Mouse (Mus musculus) lung, embryonic 16.5 days (tissue): ENCODE data around the gene Cd164l2. TPM values are rescaled to one million over a fixed set of nuclear protein-coding genes. Genes with fewer than 3 reads are reported as not detected.

Source experiments
- ATAC-seq: fragments of 200-750 bp; cut with Nextera tagmentation; 2 replicates; pipeline ENCODE4 v1.8.0; 2017; ENCODE audit warnings: low read depth, mild to moderate bottlenecking, moderate library complexity
- H3K27ac ChIP-seq: fragments of 300-500 bp; sonication (generic); 2 replicates; pipeline ENCODE4 v1.5.1; 2014; ENCODE audit warnings: mild to moderate bottlenecking, control low read depth, low read length
- H3K27me3 ChIP-seq: fragments of 300-500 bp; sonication (generic); 2 replicates; pipeline ENCODE4 v1.6.1; 2014; ENCODE audit warnings: low read depth, low read length, mixed read lengths; ENCODE audit not compliant: control insufficient read depth, insufficient read depth
- H3K36me3 ChIP-seq: fragments of 300-500 bp; sonication (generic); 2 replicates; pipeline ENCODE4 v1.6.1; 2014; ENCODE audit warnings: low read length; ENCODE audit not compliant: control insufficient read depth, insufficient read depth
- H3K4me1 ChIP-seq: fragments of 300-500 bp; sonication (generic); replicated peaks from 2 replicates; pipeline ENCODE4 v1.6.1; 2014; ENCODE audit warnings: low read length, mixed read lengths; ENCODE audit not compliant: control insufficient read depth, insufficient read depth
- H3K4me2 ChIP-seq: fragments of 300-500 bp; sonication (generic); 2 replicates; pipeline ENCODE4 v1.6.1; 2014; ENCODE audit warnings: low read depth, low read length, control low read depth
- H3K4me3 ChIP-seq: fragments of 300-500 bp; sonication (generic); 2 replicates; pipeline ENCODE4 v1.5.1; 2014; ENCODE audit warnings: mild to moderate bottlenecking, low read length, control low read depth
- H3K9ac ChIP-seq: fragments of 300-500 bp; sonication (generic); 2 replicates; pipeline ENCODE4 v1.6.1; 2014; ENCODE audit warnings: low read length, control low read depth
- H3K9me3 ChIP-seq: fragments of 300-500 bp; sonication (generic); 2 replicates; pipeline ENCODE4 v1.6.1; 2016; ENCODE audit warnings: low read length; ENCODE audit not compliant: control insufficient read depth
- WGBS: fragments of 180-500 bp; shearing (Covaris S2); extraction: QIAGEN DNeasy Blood & Tissue Kit; methylation state at CpG from one replicate; pipeline ENCODE4 v1.1.7; 2014; 5-methylcytosine and 5-hydroxymethylcytosine counted together
- microRNA-seq: library from miRNA; unstranded; fragments of <30 nt; microRNA quantifications from one replicate; pipeline ENCODE4, GENCODE M21; 2016
- polyA plus RNA-seq: library from polyadenylated mRNA; unstranded; fragments of >200 nt; fragmentation: Nextera tagmentation; extraction: Ambion mirVana; gene quantifications from 2 replicates; pipeline ENCODE4 v1.2.1, GENCODE M21; 2015

The Cd164l2 gene
- polyA plus RNA-seq, 1 experiment from 2014 or later: 7.7 TPM

DNA sequence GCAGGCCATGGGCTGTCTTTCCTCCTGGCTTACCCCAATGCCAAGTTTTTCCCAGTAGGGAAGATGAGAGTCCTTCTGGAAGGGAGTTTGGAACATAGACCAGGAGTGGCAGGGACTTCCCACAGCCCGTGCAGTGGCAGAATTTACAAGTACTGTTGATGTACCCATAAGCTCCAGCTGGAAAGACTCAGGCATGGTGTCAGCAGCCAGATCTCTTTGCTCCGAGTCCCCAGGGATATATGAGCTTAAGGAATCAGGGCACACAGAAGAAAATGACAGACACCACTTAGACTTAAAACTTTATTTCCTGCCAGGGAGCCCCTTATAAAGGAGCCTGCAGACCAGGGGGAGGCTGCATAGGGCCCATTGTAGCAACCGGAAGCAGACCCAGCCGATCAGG lies 53.8 kb downstream of the Cd164l2 start:
- no peak overlapping the region for H3K9ac ChIP-seq
- H3K4me2 ChIP-seq: no peak overlapping the region
- 85% methylated on average over 4 of the region's 4 CpGs for WGBS
- H3K27me3 ChIP-seq: no peaks in the 10 kb centered on the region
- H3K4me1 ChIP-seq: no peaks in the 10 kb centered on the region
- H3K4me3 ChIP-seq: no peak overlapping the region
- ATAC-seq: no peak
- peaks cover 45% of the 10 kb centered on the region for H3K36me3 ChIP-seq
- no peaks in the 10 kb centered on the region for H3K9me3 ChIP-seq
- H3K27ac ChIP-seq: no peak overlapping the region

DNA sequence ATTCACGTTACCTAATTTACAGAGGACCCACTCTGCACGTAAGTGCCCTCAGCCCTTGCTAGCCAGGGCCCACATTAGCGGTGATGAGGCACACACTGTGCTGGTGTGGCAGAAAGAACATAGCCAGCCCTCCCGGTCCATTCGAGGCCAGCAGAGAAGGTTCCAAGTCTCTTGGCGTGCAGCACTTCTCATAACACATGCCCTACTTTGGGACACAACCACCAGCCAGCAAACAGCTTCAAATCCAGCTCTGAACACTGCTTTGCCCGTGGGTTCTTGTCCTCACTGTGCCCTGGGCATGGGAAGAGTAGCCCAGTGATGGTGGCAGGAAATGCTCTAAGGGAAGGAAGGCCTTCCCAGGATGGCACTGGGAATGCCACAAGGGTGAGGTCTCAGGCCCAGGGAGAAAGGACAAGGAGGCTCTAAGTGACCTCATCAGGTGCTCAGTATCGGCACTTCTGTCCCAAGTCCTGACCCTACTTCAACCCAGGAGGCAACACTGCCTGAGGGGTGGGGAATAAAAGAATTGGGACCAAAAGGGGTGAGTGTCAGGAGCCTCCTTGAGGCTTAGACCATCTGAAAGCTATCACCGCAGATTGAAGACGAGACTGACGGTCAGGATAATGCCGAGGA lies 54.4 kb downstream of the Cd164l2 start:
- H3K36me3 ChIP-seq: peaks cover 45% of the 10 kb centered on the region
- no peak overlapping the region for H3K9ac ChIP-seq
- H3K4me1 ChIP-seq: no peaks in the 10 kb centered on the region
- H3K4me3 ChIP-seq: no peak overlapping the region
- WGBS: 93% methylated on average over 12 of the region's 12 CpGs
- no peak overlapping the region for H3K4me2 ChIP-seq
- no peak for ATAC-seq
- no peaks in the 10 kb centered on the region for H3K9me3 ChIP-seq
- H3K27me3 ChIP-seq: no peaks in the 10 kb centered on the region
- H3K27ac ChIP-seq: no peak overlapping the region

DNA sequence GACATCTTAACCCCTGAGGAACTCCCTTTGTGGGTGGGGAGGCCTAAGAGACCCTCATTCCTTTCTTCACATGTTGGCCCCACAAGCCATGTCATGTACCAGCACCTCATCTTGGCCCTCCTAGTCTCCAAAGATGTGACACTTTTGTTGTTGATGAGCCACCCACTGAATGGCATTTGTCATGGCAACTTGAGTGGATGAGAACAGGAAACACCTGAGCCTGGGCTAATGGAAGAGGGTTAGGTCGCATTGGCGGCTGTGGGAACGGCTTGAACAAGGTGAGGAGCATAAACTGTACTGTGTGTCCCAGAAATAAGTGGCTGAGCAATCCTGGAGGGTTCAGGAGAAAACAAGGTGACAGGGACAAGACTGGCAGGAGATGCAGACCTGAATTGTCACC lies 57.0 kb downstream of the Cd164l2 start:
- no peak overlapping the region for H3K4me3 ChIP-seq
- H3K9me3 ChIP-seq: no peaks in the 10 kb centered on the region
- no peaks in the 10 kb centered on the region for H3K27me3 ChIP-seq
- H3K4me1 ChIP-seq: no peaks in the 10 kb centered on the region
- H3K36me3 ChIP-seq: peaks cover 45% of the 10 kb centered on the region
- H3K4me2 ChIP-seq: no peak overlapping the region
- H3K9ac ChIP-seq: no peak overlapping the region
- H3K27ac ChIP-seq: no peak overlapping the region
- 87% methylated on average over 3 of the region's 3 CpGs for WGBS
- ATAC-seq: no peak

DNA sequence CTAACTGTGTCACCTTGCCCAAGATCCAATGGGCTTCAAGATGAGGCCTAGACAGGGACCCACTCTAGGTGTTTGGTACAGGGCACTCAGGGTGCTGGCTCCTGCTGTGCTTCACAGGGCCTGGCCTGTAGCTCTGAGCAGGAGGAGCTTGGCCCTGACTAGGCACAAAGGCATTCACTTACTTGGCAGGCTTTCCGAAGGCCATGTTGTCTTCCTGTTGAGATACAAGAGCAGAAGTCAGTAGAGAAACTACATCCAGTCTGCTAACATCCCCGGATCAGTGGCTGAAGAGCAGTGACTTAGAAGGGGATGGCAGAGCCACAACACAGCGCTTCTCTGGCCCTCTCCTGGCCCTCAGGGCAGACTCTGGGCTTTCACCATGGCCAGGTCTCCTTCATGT lies 57.7 kb downstream of the Cd164l2 start:
- H3K9me3 ChIP-seq: no peaks in the 10 kb centered on the region
- no peak for ATAC-seq
- no peak overlapping the region for H3K9ac ChIP-seq
- WGBS: 85% methylated on average over 3 of the region's 3 CpGs
- H3K36me3 ChIP-seq: peaks cover 41% of the 10 kb centered on the region
- no peak overlapping the region for H3K4me3 ChIP-seq
- no peak overlapping the region for H3K27ac ChIP-seq
- no peaks in the 10 kb centered on the region for H3K4me1 ChIP-seq
- no peak overlapping the region for H3K4me2 ChIP-seq
- no peaks in the 10 kb centered on the region for H3K27me3 ChIP-seq

DNA sequence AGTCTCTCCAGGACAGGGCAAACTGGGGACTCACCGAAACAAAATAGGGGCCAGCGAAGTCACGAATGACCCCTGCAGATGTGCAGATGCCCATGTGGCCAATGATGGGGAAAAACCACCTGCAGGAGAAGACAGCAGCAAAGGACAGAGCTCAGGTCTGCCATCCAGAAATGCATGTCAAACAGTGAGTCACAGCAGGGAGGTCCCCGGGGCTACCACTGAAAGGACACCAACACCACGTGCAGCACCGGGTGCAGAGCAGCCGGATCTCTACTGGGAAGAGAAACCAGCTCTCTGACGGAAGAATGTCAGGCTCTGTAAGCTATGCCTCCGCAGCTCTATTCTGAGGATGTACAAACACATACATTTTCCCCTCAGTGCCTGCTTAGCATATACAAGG lies 59.0 kb downstream of the Cd164l2 start:
- ATAC-seq: no peak
- Histone ChIP-seq H3K27me3 (no peaks in the 10 kb centered on the region), H3K27ac (no peak overlapping the region), H3K4me2 (no peak overlapping the region), H3K4me3 (no peak overlapping the region), H3K36me3 (peaks cover 29% of the 10 kb centered on the region), H3K4me1 (peaks cover 4% of the 10 kb centered on the region; the same call in 1 of the 2 replicates), H3K9ac (no peak overlapping the region), H3K9me3 (no peaks in the 10 kb centered on the region)
- WGBS: 85% methylated on average over 9 of the region's 9 CpGs

Small RNA genes lying within 50 kb of the gene (microRNA-seq; reads per million reads assigned to microRNA genes)
- gene Mir7017: 1.4 reads per million

Other genes starting within 250 kb of the Cd164l2 start
- gene Fgr, start 238.0 kb upstream of the Cd164l2 start, polyA plus RNA-seq: 0.79 and 1.2 TPM in 2 replicates
- 8.0 and 8.2 TPM in 2 replicates for gene Ahdc1, start 200.9 kb upstream of the Cd164l2 start, polyA plus RNA-seq
- gene Wasf2, start 81.6 kb upstream of the Cd164l2 start, polyA plus RNA-seq: 140 and 144 TPM in 2 replicates
- 0.15 TPM in 1 of 2 replicates, not detected in the other for gene Gpr3, start 405 bp downstream of the Cd164l2 start, polyA plus RNA-seq
- gene Map3k6, start 28.7 kb downstream of the Cd164l2 start, polyA plus RNA-seq: 4.2 and 4.3 TPM in 2 replicates
- 2.4 and 3.0 TPM in 2 replicates for gene Sytl1, start 51.0 kb downstream of the Cd164l2 start, polyA plus RNA-seq
- gene Tmem222, start 65.7 kb downstream of the Cd164l2 start, polyA plus RNA-seq: 75.9 and 79.3 TPM in 2 replicates
- 11.3 and 11.8 TPM in 2 replicates for gene Wdtc1, start 141.3 kb downstream of the Cd164l2 start, polyA plus RNA-seq
- 8.8 and 9.5 TPM in 2 replicates for gene Slc9a1, start 157.6 kb downstream of the Cd164l2 start, polyA plus RNA-seq